Mouse (Mus musculus) right cerebral cortex, postnatal 36 days (tissue): ENCODE data around the gene Olfr1368.

Source experiments
- DNase-seq, 2 experiments: peaks; one replicate each; pipeline ENCODE4 v3.0.0; 2022; ENCODE audit warnings: low spot score in 2 of 2, mixed read lengths in 1 of 2

Olfr1368 gene

GRCm38 (mm10) chr13:21145767-21146166 lies at the start of gene Olfr1368:
Gene Olfr1368 (minus strand): TSS chr13:21145867.
- no peak for DNase-seq

GRCm38 (mm10) chr13:21185521-21185920 lies 39.9 kb upstream of the Olfr1368 start:
- DNase-seq, result no peak

DNA sequence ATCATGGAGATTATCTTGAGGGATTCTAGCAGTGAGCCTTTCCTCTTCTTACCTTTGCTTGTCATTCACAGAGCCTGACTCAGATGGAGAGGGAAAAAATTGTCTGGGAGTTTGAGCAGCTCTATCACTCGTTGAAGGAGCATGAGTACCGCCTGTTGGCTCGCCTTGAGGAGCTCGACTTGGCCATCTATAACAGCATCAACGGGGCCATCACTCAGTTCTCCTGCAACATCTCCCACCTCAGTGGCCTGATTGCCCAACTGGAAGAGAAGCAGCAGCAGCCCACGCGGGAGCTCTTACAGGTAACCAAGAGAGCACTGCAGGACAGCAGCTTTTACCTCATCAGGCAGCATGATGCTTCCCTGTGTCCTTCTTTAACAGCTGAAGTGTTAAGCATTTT lies 38.0 kb upstream of the Olfr1368 start:
- DNase-seq, result no peak

DNA sequence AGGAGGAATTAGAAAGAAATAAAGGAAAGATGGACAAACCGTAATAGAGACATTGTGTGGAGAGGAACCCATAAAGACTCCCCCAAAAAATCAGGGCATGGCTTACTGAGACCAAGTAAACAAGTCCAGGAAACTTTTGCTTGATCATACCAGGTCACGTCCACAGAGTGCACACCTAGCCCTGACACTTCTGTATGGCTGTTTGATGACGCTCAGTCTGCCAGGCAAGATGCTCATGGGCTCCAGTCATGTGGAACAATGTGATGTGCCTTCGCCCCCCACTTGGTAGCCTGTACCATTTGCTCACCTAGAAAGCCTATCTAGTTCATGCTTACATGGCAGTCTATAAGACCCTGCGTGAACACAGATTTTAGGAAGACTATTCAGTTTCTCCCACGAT lies 37.4 kb upstream of the Olfr1368 start:
- DNase-seq, result no peak

GRCm38 (mm10) chr13:21181996-21182395 lies 36.3 kb upstream of the Olfr1368 start:
- DNase-seq, result no peak

DNA sequence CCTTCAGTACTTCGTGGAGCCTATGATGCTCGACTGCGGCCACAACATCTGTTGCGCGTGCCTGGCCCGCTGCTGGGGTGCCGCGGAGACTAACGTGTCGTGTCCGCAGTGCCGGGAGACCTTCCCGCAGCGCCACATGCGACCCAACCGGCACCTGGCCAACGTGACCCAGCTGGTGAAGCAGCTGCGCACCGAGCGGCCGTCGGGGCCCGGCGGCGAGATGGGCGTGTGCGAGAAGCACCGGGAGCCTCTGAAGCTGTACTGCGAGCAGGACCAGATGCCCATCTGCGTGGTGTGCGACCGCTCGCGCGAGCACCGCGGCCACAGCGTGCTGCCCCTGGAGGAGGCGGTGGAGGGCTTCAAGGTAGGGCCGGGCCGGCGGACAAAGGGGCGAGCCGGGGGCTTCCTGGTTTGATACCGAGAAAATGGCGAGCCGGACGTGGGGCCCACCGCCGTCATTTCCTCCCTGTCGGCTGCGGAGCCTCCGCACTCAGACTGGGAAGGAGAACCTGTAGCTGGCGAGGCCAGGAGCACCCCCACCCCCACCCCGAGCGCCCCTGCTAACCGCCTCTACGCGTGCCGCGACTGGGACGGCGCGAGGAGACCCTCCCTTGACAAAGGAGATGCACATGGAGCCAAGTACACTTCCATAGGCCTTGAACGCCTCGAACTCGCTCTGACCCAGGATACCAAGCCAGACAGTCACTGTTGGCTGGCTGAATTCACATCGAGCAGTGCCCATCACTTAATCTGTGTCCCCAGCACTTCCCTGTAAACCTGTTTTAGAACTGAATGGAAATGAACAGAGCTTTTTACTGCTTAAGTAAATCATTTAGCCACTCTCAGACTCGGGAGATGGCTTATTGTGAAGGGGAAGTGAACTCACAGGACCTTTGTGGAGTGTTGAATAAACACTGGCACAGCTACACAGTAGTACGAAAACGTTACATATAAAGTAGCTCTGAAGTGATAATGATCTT lies 35.2 kb upstream of the Olfr1368 start:
- no peak for DNase-seq

DNA sequence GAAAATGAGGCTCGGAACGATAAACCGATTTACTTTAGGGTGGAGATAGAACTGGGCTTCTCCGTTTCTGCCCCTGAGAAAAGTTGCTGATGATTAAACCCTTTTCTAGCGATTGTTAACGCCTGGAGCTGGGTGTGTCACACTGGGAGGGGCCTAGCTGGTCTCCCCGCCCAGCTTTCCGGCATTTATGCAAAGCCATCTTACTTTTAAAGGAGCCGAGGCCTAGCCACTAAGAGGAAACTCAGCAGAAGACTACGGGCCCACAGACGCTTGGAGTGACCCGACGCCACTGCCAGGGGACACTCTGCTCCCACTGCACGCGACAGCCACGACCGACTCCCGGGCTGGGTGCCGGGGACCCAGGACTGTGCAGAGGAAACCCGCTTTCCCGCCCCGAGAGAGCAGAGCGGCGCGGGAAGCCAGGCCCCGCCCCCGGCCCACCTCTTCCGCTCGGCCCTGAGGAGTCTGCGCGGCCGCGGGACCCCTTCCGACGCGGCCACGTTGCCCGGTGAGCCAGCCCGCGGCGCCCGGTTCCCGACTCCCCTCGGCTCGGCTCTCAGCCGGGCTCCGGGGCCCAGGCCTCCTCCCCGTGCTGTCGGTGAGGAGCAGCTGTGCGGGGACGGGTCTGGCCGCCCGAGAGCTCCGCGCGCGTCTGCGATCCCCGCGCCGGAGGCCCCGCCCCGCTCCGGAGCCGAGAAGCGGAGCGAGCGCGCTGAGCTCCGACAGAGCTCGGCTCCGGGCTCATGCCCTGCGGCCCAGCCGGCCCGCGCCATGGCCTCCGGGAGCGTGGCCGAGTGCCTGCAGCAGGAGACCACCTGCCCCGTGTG lies 34.3 kb upstream of the Olfr1368 start:
- DNase-seq, result peak; percentile 83 to 85

- DNase-seq, result no peak
These were observed 33.7 kb upstream of the Olfr1368 start, which contains the start of gene Trim27 for GRCm38 (mm10) chr13:21179367-21179723. Gene Trim27 (plus strand): TSS chr13:21179445.

- DNase-seq, result no peak
These were observed 32.7 kb upstream of the Olfr1368 start for GRCm38 (mm10) chr13:21178364-21178763.

DNA sequence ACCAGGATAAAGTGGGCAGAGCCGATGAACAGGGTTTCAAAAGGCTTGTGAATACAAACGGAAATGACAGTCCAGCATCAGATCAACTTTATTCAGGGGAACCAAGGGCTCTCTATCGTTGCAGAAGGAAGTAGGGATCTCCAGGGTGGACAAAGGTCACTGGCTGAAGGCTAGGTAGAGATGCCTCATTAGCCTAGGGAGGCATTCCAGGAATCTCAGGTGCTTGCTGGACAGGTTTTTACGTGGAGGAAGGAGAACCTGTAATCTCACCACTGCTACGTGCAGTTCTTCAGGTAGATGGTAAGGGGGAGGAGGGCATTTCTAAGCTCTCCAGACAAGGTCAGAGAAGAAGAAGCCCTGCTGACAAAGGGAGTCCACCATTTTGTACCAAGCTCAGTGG lies 32.0 kb upstream of the Olfr1368 start:
- no peak for DNase-seq

DNA sequence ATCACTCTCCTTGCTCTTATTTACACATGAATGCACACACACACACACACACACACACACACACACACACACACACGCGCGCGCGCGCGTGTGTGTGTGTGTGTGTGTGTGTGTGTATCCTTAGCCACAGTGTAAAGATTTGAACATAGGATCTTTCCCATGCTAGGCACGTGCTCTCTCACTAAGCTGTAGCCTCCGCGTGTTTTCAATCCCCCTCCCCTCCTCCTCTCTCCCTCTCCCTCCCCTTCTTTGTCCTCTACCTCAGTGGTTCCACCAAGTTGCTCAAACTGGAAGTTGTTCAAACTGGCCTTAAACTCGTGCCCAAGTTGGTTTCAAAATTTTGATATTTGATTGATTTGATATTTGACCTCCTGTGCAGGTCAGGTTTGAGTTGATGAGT lies 31.1 kb upstream of the Olfr1368 start:
- DNase-seq, result no peak

DNA sequence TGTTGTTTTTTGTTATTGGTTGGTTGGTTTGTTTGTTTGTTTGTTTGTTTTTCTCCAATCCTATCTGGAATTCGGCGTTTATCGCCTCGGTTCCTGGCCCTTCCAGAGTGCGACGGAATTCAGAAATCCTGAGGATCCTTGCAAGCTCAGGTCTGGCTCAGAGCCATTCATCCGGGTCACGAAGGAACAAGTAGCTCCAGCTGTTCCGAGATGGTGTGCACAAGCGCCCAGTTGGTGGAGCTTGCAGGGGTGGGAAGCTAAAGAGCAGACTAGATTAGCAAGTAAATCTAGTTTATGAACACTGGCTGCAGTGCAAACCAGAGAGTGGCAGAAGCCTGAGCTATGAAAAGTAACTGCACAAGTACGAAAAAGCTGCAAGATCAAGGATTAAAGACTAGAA lies 27.4 kb upstream of the Olfr1368 start:
- peak; percentile 62 to 64 for DNase-seq

DNA sequence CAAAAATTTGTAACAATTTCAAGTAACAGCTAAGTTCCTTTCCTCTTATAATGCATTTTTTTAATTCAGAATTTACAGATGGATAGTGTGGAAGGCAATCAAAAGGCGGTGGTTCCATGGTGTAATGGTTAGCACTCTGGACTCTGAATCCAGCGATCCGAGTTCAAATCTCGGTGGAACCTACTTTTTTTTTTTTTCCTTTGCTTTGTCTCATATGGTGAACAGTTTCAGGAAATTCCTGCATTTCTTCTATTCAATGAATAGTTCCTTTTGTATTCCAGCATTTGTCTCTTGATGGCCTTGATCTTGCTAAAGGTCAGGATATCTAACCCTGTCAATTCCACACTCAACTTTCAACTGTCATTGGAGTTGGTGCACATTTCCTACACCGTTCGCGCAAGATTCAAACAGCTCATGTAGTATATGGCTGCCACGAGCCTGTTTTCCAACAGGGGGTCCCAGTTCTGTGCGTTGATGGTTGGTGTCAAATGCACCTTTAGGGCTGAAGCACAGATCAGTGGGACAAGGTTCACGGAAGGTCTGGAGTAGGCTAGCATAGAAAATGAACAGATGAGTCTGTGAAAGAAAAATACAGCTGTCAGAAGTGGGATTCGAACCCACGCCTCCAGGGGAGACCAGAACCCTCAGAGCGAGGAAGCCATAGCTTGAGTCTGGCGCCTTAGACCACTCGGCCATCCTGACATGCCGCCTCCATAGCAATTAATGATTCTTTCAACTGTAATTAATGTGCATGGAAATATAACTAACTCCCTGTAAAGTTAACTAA lies 26.8 kb upstream of the Olfr1368 start:
- no peak for DNase-seq

- no peak for DNase-seq
These were observed 26.0 kb upstream of the Olfr1368 start for GRCm38 (mm10) chr13:21171600-21172150.

DNA sequence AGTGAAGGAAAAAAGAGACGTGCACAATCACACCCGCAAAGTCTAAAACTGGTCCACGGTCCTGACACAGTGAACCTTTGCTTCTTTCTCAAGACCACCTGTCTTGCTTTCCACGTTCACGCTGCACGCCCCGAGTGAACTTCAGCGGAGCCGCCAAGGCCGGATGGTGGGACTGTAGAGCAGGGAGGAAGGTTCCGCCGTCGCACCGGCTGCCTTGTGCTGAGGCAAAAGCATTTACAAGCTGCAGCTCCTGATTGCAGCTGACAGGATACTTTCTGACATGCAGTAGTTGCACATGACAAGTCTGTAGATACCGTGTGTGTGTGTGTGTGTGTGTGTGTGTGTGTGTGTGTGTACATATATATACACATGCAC lies 25.5 kb upstream of the Olfr1368 start:
- no peak for DNase-seq

DNA sequence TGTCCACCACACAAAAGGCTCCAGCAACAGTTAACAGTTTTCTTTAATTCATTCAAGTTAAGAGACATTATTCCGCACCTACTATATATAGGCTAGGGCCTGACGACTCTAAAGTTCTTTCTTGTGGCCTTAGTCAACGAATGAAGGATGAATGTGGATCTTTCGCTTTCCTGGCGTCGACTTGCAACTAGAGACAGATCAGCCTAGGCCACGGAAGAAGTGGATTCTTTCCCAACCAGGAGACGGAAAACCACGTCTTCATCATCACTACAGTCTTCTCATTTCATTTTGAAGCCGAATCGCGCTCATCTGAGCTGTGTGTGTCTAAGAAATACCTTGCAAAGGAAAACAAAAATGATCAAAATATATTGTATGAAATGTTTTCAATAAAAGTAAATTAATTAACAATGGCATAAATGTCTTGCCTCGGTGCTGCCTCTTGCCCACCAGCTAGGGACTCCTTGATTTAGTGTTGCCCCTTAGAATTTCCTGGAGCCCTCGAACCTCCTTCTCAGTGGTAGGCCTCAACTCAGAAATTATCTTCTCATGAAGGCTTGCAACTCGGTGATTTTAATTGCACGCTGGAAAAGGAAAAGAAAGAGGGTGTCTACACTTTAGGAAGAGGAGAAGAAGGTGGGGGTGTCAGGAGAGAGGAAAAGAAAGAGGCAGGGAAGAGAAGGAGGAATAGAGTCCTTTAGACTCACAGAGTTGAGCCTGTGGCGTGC lies 24.9 kb upstream of the Olfr1368 start:
- DNase-seq, result no peak

DNA sequence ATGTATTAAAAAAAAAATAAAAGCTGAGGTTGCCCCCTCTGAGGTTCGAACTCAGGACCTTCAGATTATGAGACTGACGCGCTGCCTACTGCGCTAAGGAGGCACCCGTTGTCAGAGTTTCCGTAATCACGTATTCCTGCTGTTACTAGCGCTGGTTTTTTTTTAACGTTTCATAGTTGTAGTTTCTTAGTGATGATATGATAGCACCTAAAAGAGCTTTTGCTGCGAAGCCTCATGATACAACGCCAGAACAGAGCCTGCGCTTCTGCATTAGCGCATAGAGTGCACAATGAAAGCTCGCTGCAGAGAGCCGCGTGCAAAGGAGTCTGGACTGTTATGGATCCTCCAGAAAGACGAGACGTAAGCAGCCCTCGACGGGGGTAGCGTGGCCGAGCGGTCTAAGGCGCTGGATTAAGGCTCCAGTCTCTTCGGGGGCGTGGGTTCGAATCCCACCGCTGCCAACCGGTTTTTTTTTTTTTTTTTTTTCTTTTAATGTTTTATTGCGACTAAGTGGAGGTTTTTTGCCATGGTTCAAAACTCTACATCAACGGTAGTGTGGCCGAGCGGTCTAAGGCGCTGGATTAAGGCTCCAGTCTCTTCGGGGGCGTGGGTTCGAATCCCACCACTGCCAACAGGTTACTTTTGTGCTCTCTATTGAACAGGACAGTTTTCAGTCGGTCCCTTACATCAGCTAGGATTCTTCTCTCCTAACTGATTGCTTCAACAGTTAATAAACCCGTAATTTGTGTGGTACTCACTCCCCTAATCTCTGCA lies 24.2 kb upstream of the Olfr1368 start:
- peak; percentile 67 to 71 for DNase-seq

GRCm38 (mm10) chr13:21169121-21169656 lies 23.5 kb upstream of the Olfr1368 start:
- no peak for DNase-seq

DNA sequence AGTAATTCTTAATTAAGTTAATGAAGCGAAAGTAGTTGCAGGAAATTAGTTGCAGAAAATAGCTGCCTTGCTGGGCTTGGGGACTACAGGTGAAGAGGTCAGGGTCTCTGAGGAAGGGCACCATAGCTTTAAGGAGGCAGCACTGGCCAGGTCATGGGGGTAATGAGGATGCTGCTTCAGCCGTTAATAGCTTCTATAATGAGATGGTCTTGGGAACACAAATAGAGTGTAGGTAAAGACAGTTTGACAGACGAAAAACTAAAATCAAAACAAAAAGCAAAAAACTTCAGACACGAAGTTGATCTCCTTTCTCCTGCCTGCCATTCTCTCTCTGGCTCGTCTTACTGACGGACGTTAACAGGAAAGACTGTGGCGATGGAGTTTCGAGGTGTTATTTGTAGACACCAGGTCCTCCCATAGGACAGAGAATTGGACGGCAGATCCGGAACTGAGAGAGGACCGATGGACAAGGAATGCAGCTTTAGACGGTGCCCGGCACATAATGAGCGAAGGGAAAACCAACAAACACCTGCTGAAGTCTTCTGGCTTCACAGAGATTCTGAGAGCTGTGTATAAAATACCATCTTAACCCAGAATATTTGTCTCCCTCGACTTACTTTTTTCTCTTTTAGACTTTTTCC lies 22.8 kb upstream of the Olfr1368 start:
- DNase-seq, result no peak
